Mouse (Mus musculus) ES-E14 (cell line): ENCODE measurements at regions not wholly inside any gene's neighbourhood (a gene's known extent, or its start where the extent isn't known, plus 50 kb on each side); places are given as distances from the start of the nearest gene placed in this dataset.
A peak's percentile ranks its signal among the peaks of the same experiment; 100 is the strongest.

Source experiments
- DNase-seq: peaks from one replicate; pipeline ENCODE4 v3.0.0-alpha.2; 2013; ENCODE audit warnings: low read depth, low spot score
- H3K27ac ChIP-seq: 2 replicates; pipeline ENCODE4 v1.5.1; 2012; ENCODE audit warnings: low read depth, mild to moderate bottlenecking, low read length, moderate library complexity, mixed read lengths; ENCODE audit not compliant: poor library complexity, insufficient read depth, severe bottlenecking
- H3K36me3 ChIP-seq: 2 replicates; pipeline ENCODE4 v1.6.1; 2012; ENCODE audit warnings: mild to moderate bottlenecking, low read length, moderate library complexity, mixed read lengths; ENCODE audit not compliant: control insufficient read depth, poor library complexity, insufficient read depth, severe bottlenecking
- H3K4me1 ChIP-seq, 2 experiments: fragments of 150-350 bp in 1 of 2; sonication (generic) in 1 of 2; 2 replicates each; pipeline ENCODE4 v1.6.1; 2012; ENCODE audit warnings: low read length in 2 of 2, mild to moderate bottlenecking in 1 of 2, mixed read lengths in 1 of 2; ENCODE audit not compliant: control insufficient read depth in 2 of 2, insufficient read depth in 2 of 2, poor library complexity in 1 of 2
- H3K4me3 ChIP-seq, 2 experiments: fragments of 150-350 bp in 1 of 2; sonication (generic) in 1 of 2; 2 replicates each; pipeline ENCODE4 v1.5.1; 2012; ENCODE audit warnings: low read length in 2 of 2, low read depth in 1 of 2, mild to moderate bottlenecking in 1 of 2, mixed read lengths in 1 of 2; ENCODE audit not compliant: insufficient read depth in 1 of 2, poor library complexity in 1 of 2, severe bottlenecking in 1 of 2
- H3K9ac ChIP-seq: 2 replicates; pipeline ENCODE4 v1.6.1; 2012; ENCODE audit warnings: low read depth, mild to moderate bottlenecking, low read length, mixed read lengths; ENCODE audit not compliant: poor library complexity, insufficient read depth, severe bottlenecking
- H3K9me3 ChIP-seq: fragments of 150-350 bp; sonication (generic); 2 replicates; pipeline ENCODE4 v1.6.1; 2012; ENCODE audit warnings: low read depth, mild to moderate bottlenecking, low read length; ENCODE audit not compliant: control insufficient read depth, insufficient read depth
- CHD2 ChIP-seq: IDR thresholded peaks from 2 replicates; pipeline ENCODE4 v1.6.1; 2014; ENCODE audit warnings: mild to moderate bottlenecking, low read depth, low read length, inconsistent platforms
- HCFC1 ChIP-seq: IDR thresholded peaks from 2 replicates; pipeline ENCODE4 v1.6.1; 2012; ENCODE audit warnings: low read length, inconsistent platforms, borderline replicate concordance; ENCODE audit not compliant: insufficient read depth
- MAFK ChIP-seq: IDR thresholded peaks from 2 replicates; pipeline ENCODE4 v1.6.1; 2014; ENCODE audit warnings: mild to moderate bottlenecking, low read depth, low read length, inconsistent platforms; ENCODE audit not compliant: insufficient read depth
- ZC3H11A ChIP-seq: IDR thresholded peaks from 2 replicates; pipeline ENCODE4 v1.6.1; 2012; ENCODE audit warnings: low read depth, mild to moderate bottlenecking, inconsistent platforms, low read length, borderline replicate concordance
- ZNF384 ChIP-seq: IDR thresholded peaks from 2 replicates; pipeline ENCODE4 v1.6.1; 2012; ENCODE audit warnings: low read depth, low read length, inconsistent platforms
- in situ Hi-C, 2 experiments: fragments of 600-800 bp; cut with MboI; formaldehyde crosslinking; loops; one replicate each; pipeline ENCODE4 v1.15.1; 2025; ENCODE audit warnings: low sequenced_read_pairs in 2 of 2, inconsistent platforms in 1 of 2; ENCODE audit not compliant: unreplicated experiment in 2 of 2

- Histone ChIP-seq H3K9ac (no peak overlapping the region), H3K4me3 (no peak overlapping the region), H3K27ac (no peak overlapping the region), H3K4me1 (no peaks in the 10 kb centered on the region), H3K36me3 (no peaks in the 10 kb centered on the region), H3K9me3 (no peaks in the 10 kb centered on the region)
- no peak for TF ChIP-seq CHD2
- no peak for TF ChIP-seq MAFK
- no peak for TF ChIP-seq ZC3H11A
- in situ Hi-C loops: no loop called here
- no peak for DNase-seq
Observed at GRCm38 (mm10) chr13:52145926-52146325, 299.4 kb downstream of the Gadd45g start.

- H3K36me3 ChIP-seq: no peaks in the 10 kb centered on the region
- H3K4me1 ChIP-seq: no peaks in the 10 kb centered on the region
- TF ChIP-seq ZNF384 (no peak), CHD2 (no peak), ZC3H11A (no peak), HCFC1 (no peak), MAFK (no peak)
- no peak overlapping the region for H3K27ac ChIP-seq
- no peak for DNase-seq
- no peak overlapping the region for H3K4me3 ChIP-seq
- in situ Hi-C loops: no loop called here
- no peak overlapping the region for H3K9ac ChIP-seq
- H3K9me3 ChIP-seq: no peaks in the 10 kb centered on the region
Observed at GRCm38 (mm10) chr13:52150281-52150680, 303.8 kb downstream of the Gadd45g start.

GRCm38 (mm10) chr13:52151777-52152176 lies 305.3 kb downstream of the Gadd45g start:
- DNase-seq: no peak
- in situ Hi-C loops: no loop called here
- Histone ChIP-seq H3K4me3 (no peak overlapping the region), H3K27ac (no peak overlapping the region), H3K36me3 (no peaks in the 10 kb centered on the region), H3K4me1 (no peaks in the 10 kb centered on the region), H3K9ac (no peak overlapping the region), H3K9me3 (no peaks in the 10 kb centered on the region)
- no peak for TF ChIP-seq MAFK
- no peak for TF ChIP-seq HCFC1
- no peak for TF ChIP-seq CHD2
- no peak for TF ChIP-seq ZC3H11A
- no peak for TF ChIP-seq ZNF384

- no peak overlapping the region for H3K9ac ChIP-seq
- in situ Hi-C loops: no loop called here
- TF ChIP-seq CHD2 (no peak), ZNF384 (no peak), HCFC1 (no peak), MAFK (peak; percentile 68; the same call in 1 of the 2 replicates)
- H3K27ac ChIP-seq: no peak overlapping the region
- no peaks in the 10 kb centered on the region for H3K9me3 ChIP-seq
- H3K36me3 ChIP-seq: no peaks in the 10 kb centered on the region
- no peak for DNase-seq
- no peak overlapping the region for H3K4me3 ChIP-seq
- no peaks in the 10 kb centered on the region for H3K4me1 ChIP-seq
Observed at GRCm38 (mm10) chr13:52152221-52152620, 305.7 kb downstream of the Gadd45g start.

GRCm38 (mm10) chr13:52153030-52153429 lies 306.6 kb downstream of the Gadd45g start:
- TF ChIP-seq ZNF384 (no peak), HCFC1 (no peak), MAFK (no peak), ZC3H11A (no peak), CHD2 (no peak)
- H3K4me1 ChIP-seq: no peaks in the 10 kb centered on the region
- no peaks in the 10 kb centered on the region for H3K9me3 ChIP-seq
- no peak overlapping the region for H3K9ac ChIP-seq
- no peak for DNase-seq
- no peaks in the 10 kb centered on the region for H3K36me3 ChIP-seq
- H3K4me3 ChIP-seq: no peak overlapping the region
- in situ Hi-C loops: no loop called here
- H3K27ac ChIP-seq: no peak overlapping the region
